Mouse (Mus musculus): ENCODE results near the gene Cdpf1.

DNA sequence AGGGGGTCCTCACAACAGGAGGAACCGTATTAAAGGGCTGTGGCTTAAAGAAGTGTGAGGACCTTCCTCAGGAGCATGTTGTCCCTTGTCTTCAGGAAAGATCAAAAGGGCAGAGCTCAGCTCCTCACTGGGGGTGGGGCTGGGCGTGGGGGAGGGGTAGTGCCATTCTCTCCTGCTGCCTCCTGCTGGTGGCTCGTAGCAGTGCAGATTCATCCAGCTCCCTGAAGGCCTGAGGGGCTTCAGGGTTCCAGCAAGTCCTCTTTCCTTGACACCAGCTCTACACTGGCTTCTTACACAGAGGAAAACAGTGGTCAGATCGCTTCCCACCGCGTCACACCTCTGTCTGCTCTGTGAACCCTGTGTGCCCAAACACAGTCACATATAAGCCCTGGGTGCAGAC, 29.5 kb upstream of the Cdpf1 start:
- TF ChIP-seq CTCF (IDR thresholded peaks at IDR 0.05; ENCODE audit: low read depth, low read length): 0 out of 2 replicates have a peak, but pooled peaks have one; percentile 31
- TF ChIP-seq GATA1 (IDR thresholded peaks at IDR 0.05; ENCODE audit: borderline replicate concordance, low read length): no peak
- TF ChIP-seq TAL1 (conservative IDR thresholded peaks at IDR 0.05; ENCODE audit: low read depth, low read length): no peak
- TF ChIP-seq GATA2 (IDR thresholded peaks at IDR 0.05; ENCODE audit: borderline replicate concordance, low read depth, low read length): no peak
